Mouse (Mus musculus) gastrocnemius, postnatal 36 days (tissue): ENCODE measurements around the gene Klhdc4. TPM values are rescaled to one million over a fixed set of nuclear protein-coding genes. Genes with fewer than 3 reads are reported as not detected.

ENCODE experiments used
- DNase-seq, 2 experiments: peaks; one replicate each; pipeline ENCODE4 v3.0.0; 2022
- intact Hi-C: fragments of 180-260 bp; cut with DNase I; formaldehyde crosslinking; loops from one replicate; pipeline ENCODE4 v1.15.1; 2025
- total RNA-seq, 2 experiments: library from RNA; stranded (reverse); gene quantifications; 2 replicates each; pipeline ENCODE4 v1.2.3; 2021

The Klhdc4 gene
- total RNA-seq, 2 experiments from 2014 or later, result 9.0 TPM

- DNase-seq, result peak; percentile 97
- intact Hi-C loops, result loop anchor here (1.0 to 5.0 kb wide), 2 partner anchors 58 to 76 kb away; no protein-coding TSS in a partner anchor
These were observed 21.6 kb upstream of the Klhdc4 start for GRCm38 (mm10) chr8:121850821-121851470.

- intact Hi-C loops, result loop anchor here (5.0 kb wide), 1 partner anchor 77 kb away; no protein-coding TSS in a partner anchor
- no peak for DNase-seq
These were observed 21.1 kb upstream of the Klhdc4 start for GRCm38 (mm10) chr8:121850436-121850820.

DNA sequence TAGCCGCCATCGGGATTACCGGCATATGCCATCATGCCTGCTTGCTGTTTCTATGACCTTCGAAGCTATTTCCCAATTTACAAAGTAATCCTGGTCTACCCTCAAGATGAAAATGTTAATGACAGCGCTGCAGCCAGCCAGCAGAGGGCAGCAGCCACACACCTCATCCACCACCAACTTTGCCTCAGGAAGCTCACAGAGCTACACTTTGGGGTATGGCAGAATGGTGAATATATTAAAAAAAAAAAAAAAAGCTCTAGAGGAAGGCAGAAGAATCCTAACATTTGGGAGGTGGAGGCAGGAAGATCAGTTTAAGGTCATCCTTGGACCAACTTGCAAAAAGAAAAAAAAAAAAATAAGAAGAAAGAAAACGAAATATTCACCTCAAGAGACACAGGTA lies 20.6 kb upstream of the Klhdc4 start:
- intact Hi-C loops, result loop anchor here (5.0 kb wide), 1 partner anchor 77 kb away; no protein-coding TSS in a partner anchor
- peak; percentile 51 to 56 for DNase-seq

- DNase-seq, result no peak
- intact Hi-C loops, result no loop called here
These were observed 19.9 kb upstream of the Klhdc4 start for GRCm38 (mm10) chr8:121849303-121849702.

- DNase-seq, result no peak
- intact Hi-C loops, result no loop called here
These were observed 19.1 kb upstream of the Klhdc4 start for GRCm38 (mm10) chr8:121848495-121848894.

- DNase-seq, result no peak
- intact Hi-C loops, result no loop called here
These were observed 18.6 kb upstream of the Klhdc4 start for GRCm38 (mm10) chr8:121847987-121848386.

GRCm38 (mm10) chr8:121847261-121847822 lies 18.0 kb upstream of the Klhdc4 start:
- intact Hi-C loops, result no loop called here
- DNase-seq, result no peak

DNA sequence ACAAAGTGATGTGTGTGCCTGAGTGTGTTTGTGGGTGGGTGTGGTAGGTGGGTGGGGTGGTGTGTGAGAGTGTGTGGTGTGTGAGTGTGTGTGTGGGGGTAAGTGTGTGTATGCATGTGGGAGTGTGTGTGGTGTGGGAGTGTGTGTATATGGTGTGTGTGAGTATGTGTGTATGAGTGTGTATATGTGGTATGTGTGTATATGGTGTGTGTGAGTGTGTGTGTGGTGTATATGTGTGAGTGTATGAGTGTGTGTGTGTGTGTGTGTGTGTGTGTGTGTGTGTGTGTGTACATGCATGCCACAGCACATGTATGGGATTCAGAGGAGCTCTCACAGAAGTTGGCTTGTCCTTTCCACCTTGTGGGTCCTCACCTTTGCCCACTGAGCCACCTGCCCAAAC lies 17.4 kb upstream of the Klhdc4 start:
- intact Hi-C loops, result no loop called here
- DNase-seq, result no peak

DNA sequence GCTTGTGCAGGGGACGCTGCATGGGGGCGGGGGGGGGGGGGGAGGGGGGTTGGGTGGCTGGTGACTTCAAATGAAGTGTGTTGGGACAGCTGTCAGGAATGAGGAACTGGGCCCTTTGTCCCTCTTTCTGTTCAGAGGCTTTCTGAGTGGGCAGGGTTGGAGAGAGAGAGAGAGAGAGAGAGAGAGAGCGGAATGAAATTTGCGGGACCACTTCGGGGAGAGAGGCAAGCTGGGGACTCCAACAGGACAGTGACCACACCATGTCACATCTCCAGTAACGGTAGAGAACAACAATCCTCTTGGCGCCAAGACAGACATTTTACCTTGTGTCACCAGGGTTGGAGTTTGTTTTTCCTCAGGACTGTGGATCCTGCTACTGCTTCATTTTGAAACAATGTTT lies 15.4 kb upstream of the Klhdc4 start:
- intact Hi-C loops, result no loop called here
- no peak for DNase-seq

GRCm38 (mm10) chr8:121843184-121843733 lies 13.9 kb upstream of the Klhdc4 start:
- intact Hi-C loops, result no loop called here
- DNase-seq, result no peak

- DNase-seq, result no peak
- intact Hi-C loops, result no loop called here
These were observed 12.9 kb upstream of the Klhdc4 start for GRCm38 (mm10) chr8:121842064-121842955.

DNA sequence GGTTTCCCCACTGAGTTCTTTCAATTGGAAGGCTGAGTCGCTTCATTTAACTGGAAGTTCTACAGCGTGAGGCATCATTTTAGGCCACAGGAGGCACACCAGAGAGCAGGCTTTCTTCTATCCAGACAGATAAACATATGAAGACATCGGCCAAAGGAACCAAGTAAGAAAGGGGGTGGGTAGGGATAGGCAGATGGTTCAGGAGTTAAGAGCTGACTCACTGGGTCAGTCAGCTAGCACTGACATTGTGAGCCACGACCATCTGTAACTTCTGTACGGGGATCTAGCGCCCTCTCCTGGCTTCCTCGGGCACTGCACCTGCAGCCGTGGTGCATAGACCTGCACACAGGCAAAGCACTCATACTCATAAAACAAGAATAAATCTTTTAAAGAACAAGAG lies 11.9 kb upstream of the Klhdc4 start:
- no peak for DNase-seq
- intact Hi-C loops, result no loop called here

DNA sequence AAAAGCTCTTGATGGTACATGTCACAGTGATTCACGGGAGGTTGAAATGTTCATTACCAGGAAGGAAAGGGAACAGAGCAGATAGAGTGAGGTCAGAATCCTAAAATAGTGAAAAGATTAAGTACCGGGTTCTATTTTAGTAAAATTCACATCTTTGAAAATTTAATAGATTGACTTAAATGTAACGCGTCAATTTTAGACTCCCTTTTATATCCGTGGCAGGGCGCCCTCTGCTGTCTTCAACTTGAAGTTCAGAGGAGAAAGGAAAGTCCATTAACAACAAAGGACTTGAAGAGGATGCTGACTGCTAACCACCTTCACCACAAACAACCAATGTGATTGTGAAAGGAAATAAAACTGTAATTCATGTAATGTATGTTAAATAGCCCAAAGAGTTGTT lies 3.1 kb upstream of the Klhdc4 start:
- intact Hi-C loops, result loop anchor here (5.0 kb wide), 1 partner anchor 115 kb away; no protein-coding TSS in a partner anchor
- peak in 1 of 2 experiments; percentile 35 for DNase-seq

DNA sequence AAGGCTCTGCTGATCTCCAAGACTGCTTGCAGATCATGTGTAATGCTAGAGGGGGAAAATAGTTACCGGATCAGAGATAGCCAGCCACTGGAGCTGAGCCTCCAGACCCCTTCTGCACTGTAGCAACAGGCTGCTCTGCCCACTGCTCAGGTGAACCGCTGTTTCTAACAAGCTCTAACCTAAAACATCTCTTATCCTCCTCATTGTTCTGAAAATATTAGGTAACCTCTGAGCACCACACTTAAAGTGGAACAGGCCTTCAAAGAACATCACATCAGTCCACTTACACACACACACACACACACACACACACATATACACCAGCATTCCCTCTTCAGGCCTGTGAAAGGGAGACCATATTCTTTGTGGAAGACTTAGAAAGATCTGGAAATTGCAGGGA lies 2.7 kb upstream of the Klhdc4 start:
- no peak for DNase-seq
- intact Hi-C loops, result loop anchor here (5.0 kb wide), 1 partner anchor 115 kb away; no protein-coding TSS in a partner anchor

DNA sequence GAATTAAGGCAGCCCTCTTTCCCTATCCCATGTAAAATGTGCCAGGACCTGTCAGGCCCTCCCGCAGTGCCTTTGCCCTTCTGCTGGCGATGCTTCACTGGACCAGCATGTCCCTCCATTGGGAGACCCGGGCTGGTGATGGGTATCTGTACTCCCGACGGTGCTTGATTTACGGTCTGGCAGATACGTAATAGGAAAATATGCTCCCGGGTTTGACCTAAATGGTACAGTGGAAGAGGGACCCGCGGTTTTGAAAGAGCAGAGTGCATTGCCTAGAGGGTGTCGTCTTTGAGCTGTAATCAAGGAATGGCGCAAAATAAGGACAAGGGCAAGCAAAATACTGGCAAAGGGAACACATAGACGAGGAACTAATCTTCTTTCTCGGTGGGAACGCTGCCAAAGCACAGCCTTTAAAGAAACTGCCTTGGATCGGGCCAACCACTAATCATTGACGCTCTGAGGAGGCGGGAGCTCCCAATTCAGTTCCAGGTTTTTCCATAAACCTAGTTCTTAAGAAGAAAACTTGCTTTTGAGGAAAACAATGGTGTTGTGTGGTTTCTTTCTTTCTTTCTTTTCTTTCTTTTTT lies 501 bp upstream of the Klhdc4 start:
- no peak for DNase-seq
- intact Hi-C loops, result loop anchor here (5.0 kb wide), 1 partner anchor 113 kb away; no protein-coding TSS in a partner anchor

- intact Hi-C loops, result no loop called here
- no peak for DNase-seq
These were observed 869 bp downstream of the Klhdc4 start for GRCm38 (mm10) chr8:121828376-121829023.

GRCm38 (mm10) chr8:121827726-121828125 lies 1.6 kb downstream of the Klhdc4 start:
- intact Hi-C loops, result no loop called here
- DNase-seq, result no peak

DNA sequence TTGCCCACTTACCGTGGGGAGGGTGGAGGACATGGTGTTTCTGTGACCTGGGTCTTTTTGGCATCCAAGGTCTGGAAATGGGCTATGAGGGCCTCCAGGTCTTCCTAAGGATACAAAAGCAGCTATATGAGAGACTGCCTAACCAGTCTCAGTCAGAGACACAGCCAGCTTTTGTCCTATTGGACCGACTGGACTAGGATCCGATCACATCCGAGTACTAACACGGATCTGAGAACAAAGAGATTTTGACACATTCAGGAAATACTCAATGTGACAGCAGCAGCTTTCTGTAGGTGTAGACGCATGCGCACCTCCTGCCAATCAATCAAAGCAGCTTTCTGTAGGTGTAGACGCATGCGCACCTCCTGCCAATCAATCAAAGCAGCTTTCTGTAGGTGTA lies 7.6 kb downstream of the Klhdc4 start:
- DNase-seq, result no peak

DNA sequence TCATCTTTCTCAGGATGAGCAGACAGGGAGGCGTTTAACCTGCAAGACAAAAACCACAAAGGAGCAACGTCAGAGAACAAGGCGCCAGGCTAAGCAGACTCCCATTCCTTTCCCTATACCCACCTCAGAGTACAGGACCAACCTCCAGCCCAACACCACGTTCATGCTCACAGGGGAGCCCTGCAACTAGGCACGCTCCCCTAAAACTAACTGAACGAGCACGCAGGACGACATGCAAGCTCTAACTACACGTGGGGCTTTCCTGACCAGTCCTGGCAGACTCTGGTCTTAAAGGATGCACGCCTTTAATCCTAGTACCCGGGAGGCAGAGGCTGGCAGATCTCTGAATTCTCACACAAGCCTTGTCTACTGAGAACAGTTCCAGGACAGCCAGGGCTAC lies 8.0 kb downstream of the Klhdc4 start:
- intact Hi-C loops, result no loop called here
- no peak for DNase-seq

More for the DNA sequence above, 7.6 kb downstream of the Klhdc4 start:
- intact Hi-C loops, result no loop called here

- intact Hi-C loops, result no loop called here
- DNase-seq, result no peak
These were observed 8.5 kb downstream of the Klhdc4 start for GRCm38 (mm10) chr8:121820840-121821239.
